Mouse (Mus musculus): ENCODE measurements around the gene Dcdc2a.

Dcdc2a gene

GRCm38 (mm10) chr13:25177835-25178234 is 122.0 kb downstream of the Dcdc2a start:
- no peak for DNase-seq (ENCODE audit: low spot score in 2 of 2)

- DNase-seq (ENCODE audit: low spot score in 2 of 2) = no peak
These were observed 122.6 kb downstream of the Dcdc2a start for GRCm38 (mm10) chr13:25178236-25179001.

GRCm38 (mm10) chr13:25186436-25187325 is 130.9 kb downstream of the Dcdc2a start:
- DNase-seq (ENCODE audit: low spot score in 2 of 2) = no peak

GRCm38 (mm10) chr13:25187326-25187710 is 131.5 kb downstream of the Dcdc2a start:
- no peak for DNase-seq (ENCODE audit: low spot score in 2 of 2)

GRCm38 (mm10) chr13:25189419-25190144 is 133.8 kb downstream of the Dcdc2a start:
- DNase-seq (ENCODE audit: low spot score in 2 of 2) = no peak

GRCm38 (mm10) chr13:25190218-25190617 is 134.4 kb downstream of the Dcdc2a start:
- no peak for DNase-seq (ENCODE audit: low spot score in 2 of 2)

GRCm38 (mm10) chr13:25195706-25196105 is 139.9 kb downstream of the Dcdc2a start:
- no peak for DNase-seq (ENCODE audit: low spot score in 2 of 2)

GRCm38 (mm10) chr13:25199916-25200315 is 144.1 kb downstream of the Dcdc2a start:
- no peak for DNase-seq (ENCODE audit: low spot score in 2 of 2)

GRCm38 (mm10) chr13:25206950-25207349 is 151.1 kb downstream of the Dcdc2a start:
- no peak for DNase-seq (ENCODE audit: low spot score in 2 of 2)

GRCm38 (mm10) chr13:25218394-25218793 is 162.6 kb downstream of the Dcdc2a start:
- DNase-seq (ENCODE audit: low spot score in 2 of 2) = no peak

- DNase-seq (ENCODE audit: low spot score in 2 of 2) = no peak
These were observed 164.5 kb downstream of the Dcdc2a start for GRCm38 (mm10) chr13:25220186-25220787.

GRCm38 (mm10) chr13:25251893-25252292 is 196.1 kb downstream of the Dcdc2a start:
- DNase-seq (ENCODE audit: low spot score in 2 of 2) = no peak

- no peak for DNase-seq (ENCODE audit: low spot score in 2 of 2)
These were observed 198.9 kb downstream of the Dcdc2a start for GRCm38 (mm10) chr13:25254478-25255263.

GRCm38 (mm10) chr13:25257608-25258007 is 201.8 kb downstream of the Dcdc2a start:
- DNase-seq (ENCODE audit: low spot score in 2 of 2) = no peak
